Mouse (Mus musculus) liver, embryonic 13.5 days (tissue): ENCODE data around the gene Wdr66. TPM values are rescaled to one million over a fixed set of nuclear protein-coding genes. Genes with fewer than 3 reads are reported as not detected.

ENCODE experiments used
- ATAC-seq: fragments of 200-750 bp; cut with Nextera tagmentation; 2 replicates; pipeline ENCODE4 v1.8.0; 2017; ENCODE audit warnings: low read depth, mild to moderate bottlenecking, moderate number of reproducible peaks, moderate library complexity
- DNase-seq: peaks from one replicate; pipeline ENCODE4 v3.0.0; 2022
- H3K27ac ChIP-seq: fragments of 300-500 bp; sonication (generic); 2 replicates; pipeline ENCODE4 v1.5.1; 2015; ENCODE audit warnings: moderate library complexity, mild to moderate bottlenecking, inconsistent platforms
- H3K27me3 ChIP-seq: fragments of 300-500 bp; sonication (generic); 2 replicates; pipeline ENCODE4 v1.6.1; 2015; ENCODE audit warnings: mild to moderate bottlenecking, inconsistent platforms
- H3K36me3 ChIP-seq: fragments of 300-500 bp; sonication (generic); 2 replicates; pipeline ENCODE4 v1.6.1; 2015; ENCODE audit warnings: mild to moderate bottlenecking, inconsistent platforms
- H3K4me1 ChIP-seq: fragments of 300-500 bp; sonication (generic); replicated peaks from 2 replicates; pipeline ENCODE4 v1.6.1; 2015; ENCODE audit warnings: inconsistent platforms
- H3K4me2 ChIP-seq: fragments of 300-500 bp; sonication (generic); 2 replicates; pipeline ENCODE4 v1.6.1; 2015; ENCODE audit warnings: inconsistent platforms, mild to moderate bottlenecking, moderate library complexity
- H3K4me3 ChIP-seq: fragments of 300-500 bp; sonication (generic); replicated peaks from 2 replicates; pipeline ENCODE4 v1.5.1; 2015; ENCODE audit warnings: mild to moderate bottlenecking, inconsistent platforms
- H3K9ac ChIP-seq: fragments of 300-500 bp; sonication (generic); 2 replicates; pipeline ENCODE4 v1.6.1; 2015; ENCODE audit warnings: mild to moderate bottlenecking, inconsistent platforms
- H3K9me3 ChIP-seq: fragments of 300-500 bp; sonication (generic); replicated peaks from 2 replicates; pipeline ENCODE4 v1.6.1; 2016; ENCODE audit warnings: inconsistent platforms
- WGBS: fragments of 180-500 bp; shearing (Covaris S2); methylation state at CpG from one replicate; pipeline ENCODE4 v1.1.7; 2015; ENCODE audit not compliant: insufficient replicate concordance; 5-methylcytosine and 5-hydroxymethylcytosine counted together
- polyA plus RNA-seq: library from polyadenylated mRNA; unstranded; fragments of >200 nt; fragmentation: Nextera tagmentation; extraction: Ambion mirVana; gene quantifications from 2 replicates; pipeline ENCODE4 v1.2.1, GENCODE M21; 2015

The Wdr66 gene
- polyA plus RNA-seq, 1 experiment from 2014 or later: 0.16 TPM

GRCm38 (mm10) chr5:123235731-123236130, 16.2 kb upstream of the Wdr66 start:
- no peaks in the 10 kb centered on the region for H3K9me3 ChIP-seq
- H3K9ac ChIP-seq: no peak overlapping the region
- ATAC-seq: 0 out of 2 replicates have a peak, but pooled peaks have one; percentile 53
- no peaks in the 10 kb centered on the region for H3K27me3 ChIP-seq
- H3K36me3 ChIP-seq: peaks cover 71% of the 10 kb centered on the region
- no peak overlapping the region for H3K27ac ChIP-seq
- H3K4me1 ChIP-seq: peaks cover 33% of the 10 kb centered on the region
- 77% methylated on average over 2 of the region's 2 CpGs for WGBS
- no peak overlapping the region for H3K4me3 ChIP-seq
- H3K4me2 ChIP-seq: no peak overlapping the region
- peak; percentile 49 for DNase-seq

GRCm38 (mm10) chr5:123236426-123236825, 15.5 kb upstream of the Wdr66 start:
- H3K4me3 ChIP-seq: no peak overlapping the region
- no peak overlapping the region for H3K9ac ChIP-seq
- WGBS: 86% methylated on average over 9 of the region's 9 CpGs
- peaks cover 72% of the 10 kb centered on the region for H3K36me3 ChIP-seq
- H3K9me3 ChIP-seq: no peaks in the 10 kb centered on the region
- H3K4me1 ChIP-seq: peaks cover 29% of the 10 kb centered on the region
- H3K27ac ChIP-seq: no peak overlapping the region
- DNase-seq (no peak), ATAC-seq (no peak)
- H3K27me3 ChIP-seq: no peaks in the 10 kb centered on the region
- H3K4me2 ChIP-seq: no peak overlapping the region

DNA sequence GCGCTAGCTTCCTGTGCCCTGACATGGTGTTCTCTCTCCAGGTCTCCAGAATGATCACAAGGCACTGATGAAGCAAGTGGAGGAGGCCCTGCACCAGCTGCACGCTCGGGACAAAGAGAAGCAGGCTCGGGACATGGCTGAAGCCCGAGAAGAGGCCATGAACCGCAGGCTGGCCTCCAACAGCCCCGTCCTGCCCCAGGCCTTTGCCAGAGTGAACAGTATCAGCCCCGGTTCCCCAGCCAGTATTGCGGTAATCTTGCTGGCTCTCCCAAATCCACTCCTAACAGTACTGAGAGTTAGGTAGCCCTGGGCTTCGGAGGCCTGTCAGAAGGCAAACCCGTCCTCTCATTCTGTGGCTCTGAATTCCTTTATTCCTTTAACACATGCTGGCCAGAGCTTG, 12.4 kb upstream of the Wdr66 start:
- ATAC-seq (no peak), DNase-seq (no peak)
- no peak overlapping the region for H3K4me2 ChIP-seq
- H3K27me3 ChIP-seq: no peaks in the 10 kb centered on the region
- 0 out of 2 replicates have a peak, but pooled peaks cover 5% of the 10 kb centered on the region for H3K4me1 ChIP-seq
- H3K36me3 ChIP-seq: peaks cover 89% of the 10 kb centered on the region
- WGBS: 87% methylated on average over 11 of the region's 11 CpGs
- no peak overlapping the region for H3K4me3 ChIP-seq
- no peak overlapping the region for H3K27ac ChIP-seq
- no peaks in the 10 kb centered on the region for H3K9me3 ChIP-seq
- H3K9ac ChIP-seq: no peak overlapping the region

DNA sequence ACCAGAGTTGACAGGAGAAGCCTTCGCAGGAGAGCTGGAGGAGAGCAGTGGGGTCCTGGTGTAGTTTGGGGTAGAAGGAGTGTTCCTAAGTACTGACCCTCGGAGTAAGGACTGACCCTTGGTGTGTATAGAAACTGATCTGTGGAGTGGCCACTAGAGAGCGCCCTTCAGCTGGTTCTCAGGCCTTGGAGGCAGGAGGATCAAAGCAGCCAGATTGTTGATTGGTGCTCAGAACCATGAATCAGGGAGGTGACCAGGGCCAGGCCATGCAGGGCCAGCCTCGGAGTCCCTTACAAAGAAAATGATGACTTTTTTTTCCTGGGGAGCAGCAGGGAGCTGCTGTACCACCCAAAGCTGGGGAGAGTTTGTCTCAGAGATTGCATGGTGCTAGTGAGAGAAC, 6.4 kb upstream of the Wdr66 start:
- H3K36me3 ChIP-seq: peaks cover 54% of the 10 kb centered on the region

DNA sequence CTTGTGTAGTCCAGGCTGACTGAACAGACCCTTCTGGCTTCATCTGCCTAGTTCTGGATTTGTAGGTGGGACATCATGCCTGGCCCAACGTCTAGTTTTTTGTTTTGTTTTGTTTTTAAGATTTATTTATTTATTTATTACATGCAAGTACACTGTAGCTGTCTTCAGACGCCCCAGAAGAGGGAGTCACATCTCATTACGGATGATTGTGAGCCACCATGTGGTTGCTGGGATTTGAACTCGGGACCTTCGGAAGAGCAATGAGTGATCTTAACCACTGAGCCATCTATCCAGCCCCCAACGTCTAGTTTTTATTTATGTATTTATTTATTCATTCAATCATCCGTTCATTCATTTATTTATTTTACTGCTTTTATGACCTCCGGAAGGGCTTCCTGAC, 512 bp upstream of the Wdr66 start:
- peaks cover 23% of the 10 kb centered on the region for H3K27me3 ChIP-seq
- WGBS: 59% methylated on average over 8 of the region's 8 CpGs
- no peak overlapping the region for H3K9ac ChIP-seq
- H3K4me2 ChIP-seq: no peak overlapping the region
- peaks cover 6% of the 10 kb centered on the region for H3K4me1 ChIP-seq
- DNase-seq (no peak), ATAC-seq (no peak)
- H3K27ac ChIP-seq: no peak overlapping the region
- H3K4me3 ChIP-seq: no peak overlapping the region
- peaks cover 15% of the 10 kb centered on the region for H3K36me3 ChIP-seq
- no peaks in the 10 kb centered on the region for H3K9me3 ChIP-seq

More for the DNA sequence above, 6.4 kb upstream of the Wdr66 start:
- no peak overlapping the region for H3K4me2 ChIP-seq
- no peaks in the 10 kb centered on the region for H3K9me3 ChIP-seq
- H3K27ac ChIP-seq: no peak overlapping the region
- WGBS: 31% methylated on average over 4 of the region's 4 CpGs
- ATAC-seq (no peak), DNase-seq (peak; percentile 15)
- no peak overlapping the region for H3K9ac ChIP-seq
- H3K4me3 ChIP-seq: no peak overlapping the region
- no peaks in the 10 kb centered on the region for H3K4me1 ChIP-seq
- no peaks in the 10 kb centered on the region for H3K27me3 ChIP-seq

DNA sequence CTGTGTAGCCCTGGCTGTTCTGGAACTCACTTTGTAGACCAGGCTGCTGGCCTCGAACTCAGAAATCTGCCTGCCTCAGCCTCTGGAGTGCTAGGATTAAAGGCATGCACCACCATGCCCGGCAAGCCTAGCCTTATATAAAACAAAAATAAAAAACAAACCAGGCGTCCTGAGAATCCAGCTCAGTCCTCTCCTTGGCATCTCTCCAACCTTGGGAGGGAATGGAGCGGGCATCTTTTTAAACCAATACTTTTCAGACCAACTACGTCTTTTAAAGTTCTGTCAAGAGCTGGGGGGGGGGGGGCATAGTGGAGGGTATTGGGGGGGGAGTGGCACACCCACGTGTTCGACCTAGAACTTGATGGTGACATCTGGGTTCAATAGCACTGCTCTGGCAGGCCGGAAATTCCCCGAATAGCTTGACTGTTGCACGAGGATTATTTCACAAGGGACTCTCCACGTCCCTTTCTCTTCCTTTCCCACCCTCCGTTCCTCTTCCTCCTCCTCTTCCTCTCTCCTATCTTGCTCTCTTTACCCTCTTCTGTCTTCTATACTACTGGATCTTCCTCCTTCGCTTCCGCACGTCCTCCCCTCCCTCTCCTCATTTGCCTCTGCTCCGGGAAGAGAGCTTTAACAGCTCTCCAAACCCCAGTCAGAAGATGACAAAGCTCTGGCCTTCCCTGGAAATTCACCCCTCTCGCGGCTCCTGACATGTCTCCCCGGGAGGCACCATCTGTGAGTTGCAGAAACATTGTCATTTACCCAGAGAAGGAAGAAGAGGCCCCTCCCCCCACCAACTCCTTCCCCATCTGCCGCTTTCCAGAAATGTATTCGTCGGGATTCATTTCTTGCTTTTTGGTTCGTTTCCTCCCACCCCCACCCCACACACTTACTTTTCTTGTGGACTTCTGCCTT, 5.2 kb downstream of the Wdr66 start:
- Histone ChIP-seq H3K9me3 (no peaks in the 10 kb centered on the region), H3K4me1 (peaks cover 8% of the 10 kb centered on the region), H3K27ac (no peak overlapping the region), H3K27me3 (peaks cover 24% of the 10 kb centered on the region), H3K4me2 (peak overlapping the region; percentile 22), H3K4me3 (no peak overlapping the region), H3K36me3 (no peaks in the 10 kb centered on the region), H3K9ac (no peak overlapping the region)
- no peak for ATAC-seq
- WGBS: 26% methylated on average over 23 of the region's 23 CpGs
- DNase-seq: no peak

DNA sequence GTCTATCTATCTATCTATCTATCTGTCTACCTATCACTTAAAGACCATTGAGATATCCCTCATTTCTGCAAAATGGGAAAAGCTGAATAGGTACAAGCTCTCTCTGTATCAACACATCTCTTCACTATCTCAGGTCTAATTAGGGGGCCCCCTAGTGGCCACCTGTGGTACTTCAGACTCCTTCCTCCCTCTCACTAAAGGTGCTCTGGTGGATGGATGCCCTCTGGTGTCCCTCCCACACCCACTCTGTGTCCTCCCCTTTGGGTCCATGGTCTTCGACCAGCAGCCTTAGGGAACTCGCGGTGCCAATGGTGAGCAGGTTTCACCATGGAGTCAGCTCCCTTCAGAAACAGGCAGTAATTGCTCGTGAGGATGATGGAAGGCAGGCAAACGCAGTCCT, 7.1 kb downstream of the Wdr66 start:
- peaks cover 13% of the 10 kb centered on the region; the same call in 1 of the 2 replicates for H3K27me3 ChIP-seq
- peaks cover 7% of the 10 kb centered on the region; the same call in 1 of the 2 replicates for H3K4me1 ChIP-seq
- DNase-seq (peak; percentile 55), ATAC-seq (no peak)
- H3K9ac ChIP-seq: no peak overlapping the region
- no peaks in the 10 kb centered on the region for H3K36me3 ChIP-seq
- H3K4me3 ChIP-seq: no peak overlapping the region
- WGBS: 44% methylated on average over 5 of the region's 5 CpGs
- H3K27ac ChIP-seq: no peak overlapping the region
- no peaks in the 10 kb centered on the region for H3K9me3 ChIP-seq
- no peak overlapping the region for H3K4me2 ChIP-seq

DNA sequence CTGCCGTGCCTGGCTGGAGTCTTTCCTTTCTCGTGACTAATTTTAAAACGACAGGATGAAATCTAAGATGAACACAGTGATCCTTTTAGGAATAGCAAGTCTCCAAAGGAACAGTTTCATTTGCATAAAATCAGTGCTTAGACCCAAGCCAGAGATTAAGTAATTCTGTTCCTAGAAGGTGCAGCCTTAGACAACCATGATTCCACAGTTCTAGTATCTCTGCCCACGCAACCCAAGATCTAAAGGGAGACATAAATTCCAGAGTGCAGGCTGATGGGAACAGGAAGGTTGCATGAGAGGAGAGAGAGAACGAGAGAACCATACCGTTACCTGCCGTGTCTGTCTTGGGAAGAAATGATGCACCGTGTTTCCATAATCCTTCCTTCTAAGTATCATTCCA, 8.8 kb downstream of the Wdr66 start:
- no peak for ATAC-seq
- Histone ChIP-seq H3K4me2 (no peak overlapping the region), H3K27me3 (0 out of 2 replicates have a peak, but pooled peaks cover 7% of the 10 kb centered on the region), H3K27ac (no peak overlapping the region), H3K9ac (no peak overlapping the region), H3K4me1 (peaks cover 7% of the 10 kb centered on the region; the same call in 1 of the 2 replicates), H3K9me3 (no peaks in the 10 kb centered on the region), H3K36me3 (no peaks in the 10 kb centered on the region), H3K4me3 (no peak overlapping the region)
- WGBS: 68% methylated on average over 8 of the region's 8 CpGs
- no peak for DNase-seq

- H3K4me2 ChIP-seq: no peak overlapping the region
- ATAC-seq: no peak
- no peak overlapping the region for H3K4me3 ChIP-seq
- H3K36me3 ChIP-seq: no peaks in the 10 kb centered on the region
- no peak for DNase-seq
- no peaks in the 10 kb centered on the region for H3K9me3 ChIP-seq
- H3K27me3 ChIP-seq: 0 out of 2 replicates have a peak, but pooled peaks cover 3% of the 10 kb centered on the region
- no peak overlapping the region for H3K27ac ChIP-seq
- H3K4me1 ChIP-seq: no peaks in the 10 kb centered on the region
- WGBS: 74% methylated on average over 3 of the region's 3 CpGs
- no peak overlapping the region for H3K9ac ChIP-seq
Measured at GRCm38 (mm10) chr5:123266909-123267308, 15.0 kb downstream of the Wdr66 start.

- Histone ChIP-seq H3K27ac (no peak overlapping the region), H3K9ac (no peak overlapping the region), H3K4me3 (no peak overlapping the region), H3K4me2 (no peak overlapping the region), H3K36me3 (no peaks in the 10 kb centered on the region), H3K27me3 (0 out of 2 replicates have a peak, but pooled peaks cover 3% of the 10 kb centered on the region), H3K4me1 (no peaks in the 10 kb centered on the region), H3K9me3 (no peaks in the 10 kb centered on the region)
- DNase-seq: no peak
- 74% methylated on average over 28 of the region's 28 CpGs for WGBS
- ATAC-seq: no peak
Measured at GRCm38 (mm10) chr5:123268477-123269474, 16.9 kb downstream of the Wdr66 start.

- H3K9ac ChIP-seq: no peak overlapping the region
- H3K4me3 ChIP-seq: no peak overlapping the region
- WGBS: 79% methylated on average over 11 of the region's 11 CpGs
- H3K4me1 ChIP-seq: no peaks in the 10 kb centered on the region
- H3K27me3 ChIP-seq: no peaks in the 10 kb centered on the region
- no peak overlapping the region for H3K4me2 ChIP-seq
- no peak overlapping the region for H3K27ac ChIP-seq
- no peaks in the 10 kb centered on the region for H3K9me3 ChIP-seq
- ATAC-seq (no peak), DNase-seq (no peak)
- no peaks in the 10 kb centered on the region for H3K36me3 ChIP-seq
Measured at GRCm38 (mm10) chr5:123270917-123271316, 19.0 kb downstream of the Wdr66 start.
